Mouse (Mus musculus) small intestine, adult 2 months (tissue): ENCODE measurements around the gene Tnni2.

ENCODE experiments used
- CTCF ChIP-seq: fragments of 200-500 bp; IDR thresholded peaks from 2 replicates; pipeline ENCODE4 v1.5.1; 2012; ENCODE audit warnings: low read depth, mild to moderate bottlenecking, control low read depth, inconsistent platforms, low read length, moderate library complexity, mixed read lengths; ENCODE audit not compliant: insufficient replicate concordance, insufficient read length; ENCODE audit errors: extremely low read depth
- POLR2A ChIP-seq: fragments of 200-500 bp; IDR thresholded peaks from 2 replicates; pipeline ENCODE4 v1.6.1; 2012; ENCODE audit warnings: low read depth, mild to moderate bottlenecking, control low read depth, inconsistent platforms, low read length, moderate library complexity

- TF ChIP-seq CTCF (no peak), POLR2A (no peak)
Measured at GRCm38 (mm10) chr7:142474799-142475198, 33.2 kb downstream of the Tnni2 start.
